In genomic region chr11:34398555-34398954, GRCm38 (mm10) we compare ENCODE assay signal across 23 mouse cellular contexts.
A peak's percentile ranks its signal among the peaks of the same experiment; 100 is the strongest.
DNase-seq lines count a peak whose midpoint lies in the region; ATAC-seq lines count a peak whose summit lies in the region.
"Had no signal": no experiment of that assay in that cellular context is flagged by ENCODE, and none has a peak within 500 bp of the region (broad histone marks: within the 10 kb centered on the region; RNA-seq: fewer than 3 reads in every experiment).

No protein-coding gene starts in this region.

- 0 out of 2 replicates have a peak, but pooled peaks have one; percentile 14 for ATAC-seq in heart, embryonic 16.5 days (replicated peaks; ENCODE audit: extremely low read depth, insufficient read depth, low FRiP score)
- 0 out of 2 replicates have a peak, but pooled peaks have one; percentile 27 for ATAC-seq in megakaryocyte, adult 5-6 weeks (ENCODE audit: poor library complexity, severe bottlenecking)
- no peak; the same call in 1 of the 2 replicates for ATAC-seq in megakaryocyte-erythroid progenitor cell, adult 5-6 weeks (replicated peaks; ENCODE audit: low FRiP score, low TSS enrichment, poor library complexity, severe bottlenecking)
- ATAC-seq: forebrain, embryonic 13.5 days; hindbrain, postnatal 0 days had no signal

- 72% methylated on average over 2 of the region's 2 CpGs for WGBS in heart, embryonic 16.5 days

- H3K4me1 ChIP-seq in heart, embryonic 16.5 days (ENCODE audit: control insufficient read depth, insufficient read depth, low read length), result no peaks in the 10 kb centered on the region
- H3K4me1 ChIP-seq: embryonic facial prominence, embryonic 10.5 days; forebrain, embryonic 13.5 days; hindbrain, embryonic 10.5 days; liver, embryonic 15.5 days had no signal

- no peak overlapping the region for H3K9ac ChIP-seq in heart, embryonic 16.5 days (ENCODE audit: low read length)
- H3K9ac ChIP-seq: forebrain, embryonic 13.5 days; liver, embryonic 15.5 days had no signal

- no peak overlapping the region for H3K4me2 ChIP-seq in heart, embryonic 16.5 days (ENCODE audit: low read depth, low read length)
- H3K4me2 ChIP-seq: forebrain, embryonic 13.5 days; liver, embryonic 15.5 days had no signal

- no peak overlapping the region for H3K4me3 ChIP-seq in heart, embryonic 16.5 days (ENCODE audit: low read length)
- H3K4me3 ChIP-seq: embryonic facial prominence, embryonic 10.5 days; forebrain, embryonic 13.5 days; heart, adult 2 months; hindbrain, embryonic 10.5 days; liver, embryonic 15.5 days had no signal

- no peak for DNase-seq in heart, postnatal 4 days
- peak; percentile 78 for DNase-seq in 416B (ENCODE audit: low read depth)
- DNase-seq in T-cell, adult 2 months (ENCODE audit: low spot score), result peak; percentile 23
- no peak for DNase-seq in cerebellum, postnatal 14 days
- DNase-seq in layer of hippocampus, postnatal 10 days (ENCODE audit: low spot score in 2 of 2), result no peak
- DNase-seq: adrenal gland, postnatal 14 days; cerebellum, adult 11-12 months; cerebellum, postnatal 36 days; heart, adult 2 months; kidney, adult 8-10 months; kidney, postnatal 4 days; layer of hippocampus, adult 9-11 months; lung, postnatal 10 days; retina, postnatal 1 day; thymus, adult 2 months had no signal

- no peaks in the 10 kb centered on the region for H3K9me3 ChIP-seq in heart, embryonic 16.5 days (replicated peaks; ENCODE audit: control insufficient read depth, low read length)
- H3K9me3 ChIP-seq: embryonic facial prominence, embryonic 10.5 days; forebrain, embryonic 13.5 days; hindbrain, embryonic 10.5 days; liver, embryonic 15.5 days had no signal

- no peaks in the 10 kb centered on the region for H3K27me3 ChIP-seq in heart, embryonic 16.5 days (ENCODE audit: control insufficient read depth, insufficient read depth, low read length)
- H3K27me3 ChIP-seq: forebrain, embryonic 13.5 days; liver, embryonic 15.5 days had no signal

- H3K36me3 ChIP-seq in heart, embryonic 16.5 days (ENCODE audit: control insufficient read depth, insufficient read depth), result no peaks in the 10 kb centered on the region
- H3K36me3 ChIP-seq: embryonic facial prominence, embryonic 10.5 days; hindbrain, embryonic 10.5 days; liver, embryonic 15.5 days had no signal

- H3K27ac ChIP-seq in heart, embryonic 16.5 days (ENCODE audit: low read length), result no peak overlapping the region
- H3K27ac ChIP-seq: embryonic facial prominence, embryonic 10.5 days; forebrain, embryonic 13.5 days; heart, adult 2 months; hindbrain, embryonic 10.5 days; hindbrain, postnatal 0 days; liver, embryonic 15.5 days had no signal

Comparison
In these comparisons a context has a peak if more than half of its experiments do, and no peak if none do; other contexts are left out.
1. DNase-seq: peak in 416B (single experiment) and T-cell, adult 2 months (single experiment); none in heart, postnatal 4 days (single experiment), cerebellum, postnatal 14 days (0 of 2) and layer of hippocampus, postnatal 10 days (0 of 2).